Mouse (Mus musculus) kidney, postnatal 36 days (tissue): Measurements from ENCODE around the gene Gm8011.
"Not testable (repeated sequence)": the region's sequence is repeated elsewhere in the genome, so short reads cannot be mapped to it uniquely, and the experiment has no call there.

ENCODE experiments used
- DNase-seq, 2 experiments: peaks; one replicate each; pipeline ENCODE4 v3.0.0; 2021 to 2022; ENCODE audit warnings: mixed read lengths in 2 of 2

The Gm8011 gene

DNA sequence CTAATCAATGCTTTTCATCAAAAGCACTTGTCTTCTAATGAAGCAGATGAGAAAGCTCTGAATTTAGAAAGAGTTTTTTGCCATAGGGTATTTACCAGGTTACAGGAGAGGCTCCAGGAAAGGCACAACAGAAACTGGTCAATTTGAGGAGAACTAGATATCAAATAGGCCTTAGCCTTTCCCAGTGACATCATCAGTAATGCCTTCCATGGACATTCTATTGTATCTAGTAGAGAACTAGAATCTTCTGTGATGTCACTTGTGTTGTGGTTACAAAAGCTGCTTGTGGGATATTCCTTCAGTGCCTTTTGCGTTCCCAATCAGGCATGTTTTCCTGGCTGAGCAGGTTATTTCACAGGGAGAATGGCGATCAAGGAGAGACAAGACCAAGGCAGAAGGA, at the start of gene Gm8011:
Gm8011 (plus strand) TSS at position 301 of the 400 bp plus-strand sequence.
- not testable (repeated sequence) for DNase-seq

DNA sequence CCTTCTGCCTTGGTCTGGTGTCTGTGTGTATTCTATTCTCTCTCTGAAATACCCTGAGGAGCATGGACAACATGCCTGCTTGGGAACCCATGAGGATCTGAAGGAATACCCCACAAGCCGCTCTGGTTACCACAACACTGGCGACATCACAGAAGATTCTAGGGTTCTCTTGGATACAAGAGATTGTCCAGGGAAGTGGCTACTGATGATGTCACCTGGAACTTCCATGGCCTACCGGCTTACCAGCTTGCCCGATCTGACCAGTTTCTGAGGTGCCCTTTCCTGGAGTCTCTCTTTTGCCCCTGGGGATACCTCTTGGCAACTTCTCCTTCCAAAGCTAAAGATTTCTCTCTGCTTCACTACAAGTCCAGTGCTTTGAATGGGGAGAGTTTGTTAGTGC, 24.1 kb upstream of the Gm8011 start, which contains the start of gene Gm8005:
Gm8005 (minus strand) TSS at position 101 of the 400 bp plus-strand sequence.
- DNase-seq = not testable (repeated sequence)

DNA sequence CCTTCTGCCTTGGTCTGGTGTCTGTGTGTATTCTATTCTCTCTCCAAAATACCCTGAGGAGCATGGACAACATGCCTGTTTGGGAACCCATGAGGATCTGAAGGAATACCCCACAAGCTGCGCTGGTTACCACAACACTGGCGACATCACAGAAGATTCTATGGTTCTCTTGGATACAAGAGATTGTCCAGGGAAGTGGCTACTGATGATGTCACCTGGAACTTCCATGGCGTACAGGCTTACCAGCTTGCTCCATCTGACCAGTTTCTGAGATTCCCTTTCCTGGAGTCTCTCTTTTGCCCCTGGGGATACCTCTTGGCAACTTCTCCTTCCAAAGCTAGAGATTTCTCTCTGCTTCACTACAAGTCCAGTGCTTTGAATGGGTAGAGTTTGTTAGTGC, 38.6 kb downstream of the Gm8011 start, which contains the start of gene Gm8020:
Gm8020 (minus strand) TSS at position 101 of the 400 bp plus-strand sequence.
- not testable (repeated sequence) for DNase-seq
